Mouse (Mus musculus): ENCODE results near the gene Wfdc1. TPM values are rescaled to one million over a fixed set of nuclear protein-coding genes. Genes with fewer than 3 reads are reported as not detected.
A peak's percentile ranks its signal among the peaks of the same experiment; 100 is the strongest.

The Wfdc1 gene
- total RNA-seq, 1 experiment from 2014 or later, result not detected

GRCm38 (mm10) chr8:119637381-119637780 is 28.8 kb upstream of the Wfdc1 start:
- ATAC-seq (replicated peaks; ENCODE audit: low read depth, poor library complexity, severe bottlenecking), result no peak

GRCm38 (mm10) chr8:119638261-119638660 is 27.9 kb upstream of the Wfdc1 start:
- no peak for ATAC-seq (replicated peaks; ENCODE audit: low read depth, poor library complexity, severe bottlenecking)

- no peak for ATAC-seq (replicated peaks; ENCODE audit: low read depth, poor library complexity, severe bottlenecking)
Observed at GRCm38 (mm10) chr8:119639798-119640197, 26.4 kb upstream of the Wfdc1 start.

GRCm38 (mm10) chr8:119641058-119641457 is 25.1 kb upstream of the Wfdc1 start:
- ATAC-seq (replicated peaks; ENCODE audit: low read depth, poor library complexity, severe bottlenecking), result no peak

GRCm38 (mm10) chr8:119642960-119643359 is 23.2 kb upstream of the Wfdc1 start:
- no peak for ATAC-seq (replicated peaks; ENCODE audit: low read depth, poor library complexity, severe bottlenecking)

GRCm38 (mm10) chr8:119644429-119644960 is 21.7 kb upstream of the Wfdc1 start:
- no peak for ATAC-seq (replicated peaks; ENCODE audit: low read depth, poor library complexity, severe bottlenecking)

GRCm38 (mm10) chr8:119644981-119645597 is 21.1 kb upstream of the Wfdc1 start:
- no peak for ATAC-seq (replicated peaks; ENCODE audit: low read depth, poor library complexity, severe bottlenecking)

GRCm38 (mm10) chr8:119646197-119646596 is 20.0 kb upstream of the Wfdc1 start:
- no peak for ATAC-seq (replicated peaks; ENCODE audit: low read depth, poor library complexity, severe bottlenecking)

- ATAC-seq (replicated peaks; ENCODE audit: low read depth, poor library complexity, severe bottlenecking), result no peak
Observed at GRCm38 (mm10) chr8:119646846-119647245, 19.3 kb upstream of the Wfdc1 start.

- ATAC-seq (replicated peaks; ENCODE audit: low read depth, poor library complexity, severe bottlenecking), result no peak
Observed at GRCm38 (mm10) chr8:119651324-119651723, 14.8 kb upstream of the Wfdc1 start.

- peak; percentile 67 for ATAC-seq (replicated peaks; ENCODE audit: low read depth, poor library complexity, severe bottlenecking)
Observed at GRCm38 (mm10) chr8:119656709-119657464, 9.3 kb upstream of the Wfdc1 start.

GRCm38 (mm10) chr8:119661081-119661480 is 5.1 kb upstream of the Wfdc1 start:
- no peak for ATAC-seq (replicated peaks; ENCODE audit: low read depth, poor library complexity, severe bottlenecking)

GRCm38 (mm10) chr8:119661892-119662291 is 4.3 kb upstream of the Wfdc1 start:
- ATAC-seq (replicated peaks; ENCODE audit: low read depth, poor library complexity, severe bottlenecking), result no peak

- no peak for ATAC-seq (replicated peaks; ENCODE audit: low read depth, poor library complexity, severe bottlenecking)
Observed at GRCm38 (mm10) chr8:119663440-119663839, 2.7 kb upstream of the Wfdc1 start.

GRCm38 (mm10) chr8:119665270-119665669 is 895 bp upstream of the Wfdc1 start:
- ATAC-seq (replicated peaks; ENCODE audit: low read depth, poor library complexity, severe bottlenecking), result no peak

GRCm38 (mm10) chr8:119668447-119668846 is 2.3 kb downstream of the Wfdc1 start:
- ATAC-seq (replicated peaks; ENCODE audit: low read depth, poor library complexity, severe bottlenecking), result no peak

GRCm38 (mm10) chr8:119669284-119669683 is 3.1 kb downstream of the Wfdc1 start:
- ATAC-seq (replicated peaks; ENCODE audit: low read depth, poor library complexity, severe bottlenecking), result peak; percentile 46; the same call in 1 of the 2 replicates

- no peak for ATAC-seq (replicated peaks; ENCODE audit: low read depth, poor library complexity, severe bottlenecking)
Observed at GRCm38 (mm10) chr8:119670419-119671091, 4.4 kb downstream of the Wfdc1 start.

- ATAC-seq (replicated peaks; ENCODE audit: low read depth, poor library complexity, severe bottlenecking), result no peak
Observed at GRCm38 (mm10) chr8:119673976-119674555, 7.9 kb downstream of the Wfdc1 start.

GRCm38 (mm10) chr8:119675457-119675856 is 9.3 kb downstream of the Wfdc1 start:
- ATAC-seq (replicated peaks; ENCODE audit: low read depth, poor library complexity, severe bottlenecking), result no peak
